Mouse (Mus musculus) heart, postnatal 36 days (tissue): ENCODE measurements around the gene Il27. TPM values are rescaled to one million over a fixed set of nuclear protein-coding genes. Genes with fewer than 3 reads are reported as not detected.

Experiments
- DNase-seq, 2 experiments: peaks; one replicate each; pipeline ENCODE4 v3.0.0; 2021 to 2022
- intact Hi-C: fragments of 180-260 bp; cut with DNase I; formaldehyde crosslinking; loops from one replicate; pipeline ENCODE4 v1.15.1; 2025
- microRNA-seq, 2 experiments: library from miRNA; unstranded; fragments of <30 nt; microRNA quantifications; one replicate each; pipeline ENCODE4 v1.2.0; 2021; ENCODE audit warnings: borderline number of aligned reads in 2 of 2
- total RNA-seq, 2 experiments: library from RNA; stranded (reverse); gene quantifications; 2 replicates each; pipeline ENCODE4 v1.2.3; 2021

The Il27 gene
- total RNA-seq, 2 experiments from 2014 or later, result not detected

DNA sequence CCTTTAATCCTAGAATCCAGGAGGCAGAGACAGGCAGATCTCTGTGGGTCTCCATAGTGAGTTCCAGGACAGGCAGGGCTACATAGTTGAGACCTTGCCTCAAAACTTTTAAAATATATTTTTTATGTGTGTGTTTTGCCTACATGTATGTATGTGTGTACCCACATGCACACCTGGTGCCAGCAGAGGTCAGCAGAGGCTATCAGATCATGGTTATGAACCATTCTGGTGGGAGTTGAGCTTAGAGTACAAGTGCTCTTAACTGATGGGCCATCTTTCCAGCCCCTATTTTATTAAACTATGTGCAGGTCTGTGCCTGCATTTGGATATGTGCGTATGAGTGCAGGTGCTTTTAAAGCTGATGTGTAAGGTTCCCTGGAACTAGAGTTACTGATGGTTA, 39.9 kb downstream of the Il27 start:
- intact Hi-C loops, result no loop called here
- no peak for DNase-seq

GRCm38 (mm10) chr7:126545631-126546030, 49.1 kb downstream of the Il27 start:
- intact Hi-C loops, result no loop called here
- DNase-seq, result no peak

- intact Hi-C loops, result no loop called here
- DNase-seq, result no peak
Observed at GRCm38 (mm10) chr7:126541661-126542060, 53.1 kb downstream of the Il27 start.

Small RNAs within 50 kb of the gene (microRNA-seq; reads per million reads assigned to microRNA genes)
- 0 to 3.6 reads per million in 2 experiments for gene Mir7059

Other genes with a start within 250 kb of the Il27 start
- under 1 TPM in 1 of 2 experiments, not detected in 1; 0.33 TPM for gene Lat, start 225.4 kb downstream of the Il27 start, total RNA-seq
- 10 to 100 TPM; 31.5 to 33.1 TPM for gene Spns1, start 217.5 kb downstream of the Il27 start, total RNA-seq
- 1 to 10 TPM; 3.9 to 4.6 TPM for gene Nfatc2ip, start 198.2 kb downstream of the Il27 start, total RNA-seq
- gene Cd19, start 180.1 kb downstream of the Il27 start, total RNA-seq, result 1 to 10 TPM in 1 of 2 experiments, under 1 TPM in 1; 0.44 to 1.5 TPM
- gene Rabep2, start 166.2 kb downstream of the Il27 start, total RNA-seq, result 1 to 10 TPM; 7.5 to 9.0 TPM
- gene Atp2a1, start 131.8 kb downstream of the Il27 start, total RNA-seq, result 1 to 10 TPM; 1.1 to 1.2 TPM
- 10 to 100 TPM; 40.0 to 42.2 TPM for gene Sh2b1, start 119.5 kb downstream of the Il27 start, total RNA-seq
- 100 to 1,000 TPM; 287 to 327 TPM for gene Tufm, start 107.6 kb downstream of the Il27 start, total RNA-seq
- 10 to 100 TPM; 37.1 to 37.9 TPM for gene Atxn2l, start 91.5 kb downstream of the Il27 start, total RNA-seq
- 100 to 1,000 TPM; 156 to 157 TPM for gene Eif3c, start 28.5 kb downstream of the Il27 start, total RNA-seq
- under 1 TPM; 0.41 to 0.53 TPM for gene Apobr, start 10.0 kb downstream of the Il27 start, total RNA-seq
- 10 to 100 TPM; 14.8 to 16.3 TPM for gene Cln3, start 9.1 kb downstream of the Il27 start, total RNA-seq
- 1 to 10 TPM; 7.2 to 9.9 TPM for gene Nupr1, start 35.9 kb upstream of the Il27 start, total RNA-seq
- gene Sgf29, start 54.4 kb upstream of the Il27 start, total RNA-seq, result 10 to 100 TPM; 21.8 to 25.2 TPM
- 10 to 100 TPM; 30.3 to 43.0 TPM for gene Sult1a1, start 81.5 kb upstream of the Il27 start, total RNA-seq
- gene Bola2, start 100.5 kb upstream of the Il27 start, total RNA-seq, result 10 to 100 TPM; 47.0 to 60.8 TPM
- gene Slx1b, start 100.8 kb upstream of the Il27 start, total RNA-seq, result 1 to 10 TPM; 4.4 to 5.9 TPM
- gene Coro1a, start 112.8 kb upstream of the Il27 start, total RNA-seq, result 1 to 10 TPM; 7.8 to 9.9 TPM
- 10 to 100 TPM; 61.0 to 62.2 TPM for gene Mapk3, start 164.7 kb upstream of the Il27 start, total RNA-seq
- 1 to 10 TPM; 1.6 TPM for gene Gdpd3, start 171.4 kb upstream of the Il27 start, total RNA-seq
- 100 to 1,000 TPM in 1 of 2 experiments, 10 to 100 TPM in 1; 91.4 to 110 TPM for gene Ypel3, start 182.0 kb upstream of the Il27 start, total RNA-seq
- under 1 TPM; 0.24 to 0.44 TPM for gene Tbx6, start 186.5 kb upstream of the Il27 start, total RNA-seq
- gene Ppp4c, start 197.6 kb upstream of the Il27 start, total RNA-seq, result 10 to 100 TPM; 36.1 to 36.5 TPM
- gene Fam57b, start 202.7 kb upstream of the Il27 start, total RNA-seq, result 1 to 10 TPM; 8.2 to 9.7 TPM
- not detected for gene 4930451I11Rik, start 236.7 kb upstream of the Il27 start, total RNA-seq